Comparison of ENCODE assay signal across 1 mouse cellular context in genomic region chr12:98292278-98292677, GRCm38 (mm10).
TF ChIP-seq lines count a peak whose summit lies in the region.

No protein-coding gene starts in this region.

TF ChIP-seq in CH12.LX, 34 proteins besides CTCF, POLR2A, EP300 and RAD21 (continued from another document):
- TF ChIP-seq ETS1 (conservative IDR thresholded peaks at IDR 0.05; ENCODE audit: low read depth, low read length) = peak; percentile 19; the same call in 1 of the 2 replicates
- peak; percentile 41; the same call in 1 of the 2 replicates for TF ChIP-seq MEF2A (IDR thresholded peaks at IDR 0.05; ENCODE audit: borderline replicate concordance, low read depth, low read length)
- peak; percentile 85 for TF ChIP-seq MAFK (IDR thresholded peaks at IDR 0.05; ENCODE audit: insufficient replicate concordance, low read length)
